Mouse (Mus musculus): Measurements from ENCODE around the gene Slc11a1. TPM values are rescaled to one million over a fixed set of nuclear protein-coding genes. Genes with fewer than 3 reads are reported as not detected.
A peak's percentile ranks its signal among the peaks of the same experiment; 100 is the strongest.

Gene Slc11a1
- total and polyA plus RNA-seq, 2 experiments, result 17.5 to 21.4 TPM

- peaks cover 4% of the 10 kb centered on the region; the same call in 1 of the 2 replicates for H3K4me1 ChIP-seq (ENCODE audit: control insufficient read depth, insufficient read depth, low read length)
- TF ChIP-seq POLR2A (IDR thresholded peaks at IDR 0.05; ENCODE audit: extremely low read depth, insufficient read depth, low read length) (no peak), CTCF (IDR thresholded peaks at IDR 0.05; ENCODE audit: low read depth, low read length) (no peak)
- no peak within 1 kb of the TSS for H3K4me3 ChIP-seq (ENCODE audit: insufficient read depth, low read depth, low read length)
- no peak within 1 kb of the TSS for H3K9ac ChIP-seq (ENCODE audit: low read depth, low read length)
- no peak within 1 kb of the TSS for H3K27ac ChIP-seq (replicated peaks; ENCODE audit: insufficient read depth, low read depth, low read length)
- no peaks in the 10 kb centered on the region for H3K27me3 ChIP-seq (ENCODE audit: control insufficient read depth, insufficient read depth, low read length)
- H3K79me2 ChIP-seq (ENCODE audit: control insufficient read depth, insufficient read depth, low read length), result no peaks in the 10 kb centered on the region
- 75% methylated on average over 15 of the region's 15 CpGs for WGBS
- no peak for DNase-seq (ENCODE audit: extremely low read depth, low read depth, low spot score)
- no peaks in the 10 kb centered on the region for H3K36me3 ChIP-seq (ENCODE audit: control insufficient read depth, insufficient read depth, low read length)
These were observed 33.9 kb downstream of the Slc11a1 start, which contains the start of gene Vil1 for GRCm38 (mm10) chr1:74408589-74409504. Gene Vil1, plus strand, starts transcription at chr1:74409376.

- Histone ChIP-seq H3K9ac (ENCODE audit: low read depth, low read length) (no peak overlapping the region), H3K27ac (replicated peaks; ENCODE audit: insufficient read depth, low read depth, low read length) (no peak overlapping the region), H3K27me3 (ENCODE audit: control insufficient read depth, insufficient read depth, low read length) (no peaks in the 10 kb centered on the region), H3K4me3 (ENCODE audit: insufficient read depth, low read depth, low read length) (no peak overlapping the region), H3K4me1 (ENCODE audit: control insufficient read depth, insufficient read depth, low read length) (no peaks in the 10 kb centered on the region), H3K36me3 (ENCODE audit: control insufficient read depth, insufficient read depth, low read length) (no peaks in the 10 kb centered on the region), H3K79me2 (ENCODE audit: control insufficient read depth, insufficient read depth, low read length) (no peaks in the 10 kb centered on the region)
- no peak for DNase-seq (ENCODE audit: extremely low read depth, low read depth, low spot score)
- WGBS, result 75% methylated on average over 2 of the region's 2 CpGs
- TF ChIP-seq CTCF (IDR thresholded peaks at IDR 0.05; ENCODE audit: low read depth, low read length) (no peak), POLR2A (IDR thresholded peaks at IDR 0.05; ENCODE audit: extremely low read depth, insufficient read depth, low read length) (no peak)
These were observed 36.8 kb downstream of the Slc11a1 start for GRCm38 (mm10) chr1:74411753-74412325.

GRCm38 (mm10) chr1:74412711-74413110 lies 37.7 kb downstream of the Slc11a1 start:
- 83% methylated on average over 8 of the region's 8 CpGs for WGBS
- TF ChIP-seq POLR2A (IDR thresholded peaks at IDR 0.05; ENCODE audit: extremely low read depth, insufficient read depth, low read length), result no peak
- DNase-seq (ENCODE audit: extremely low read depth, low read depth, low spot score), result no peak
- Histone ChIP-seq H3K36me3 (ENCODE audit: control insufficient read depth, insufficient read depth, low read length) (no peaks in the 10 kb centered on the region), H3K9ac (ENCODE audit: low read depth, low read length) (no peak overlapping the region), H3K27me3 (ENCODE audit: control insufficient read depth, insufficient read depth, low read length) (no peaks in the 10 kb centered on the region), H3K27ac (replicated peaks; ENCODE audit: insufficient read depth, low read depth, low read length) (no peak overlapping the region), H3K79me2 (ENCODE audit: control insufficient read depth, insufficient read depth, low read length) (no peaks in the 10 kb centered on the region), H3K4me1 (ENCODE audit: control insufficient read depth, insufficient read depth, low read length) (no peaks in the 10 kb centered on the region), H3K4me3 (ENCODE audit: insufficient read depth, low read depth, low read length) (no peak overlapping the region)

DNA sequence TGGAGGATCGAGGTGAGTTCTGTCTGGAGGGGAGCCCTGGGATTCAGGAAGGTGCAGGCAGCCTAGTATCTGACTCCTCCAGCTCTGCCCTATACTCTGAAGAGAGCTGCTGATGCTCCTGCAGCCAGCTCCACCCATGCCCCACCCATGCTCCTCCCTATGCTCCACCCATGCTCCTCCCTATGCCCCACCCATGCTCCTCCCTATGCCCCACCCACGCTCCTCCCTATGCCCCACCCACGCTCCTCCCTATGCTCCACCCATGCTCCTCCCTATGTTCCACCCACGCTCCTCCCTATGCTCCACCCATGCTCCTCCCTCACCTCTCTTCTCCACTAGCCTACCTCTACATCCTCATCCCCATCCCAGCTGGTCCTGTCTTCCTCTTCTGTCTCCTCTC lies 40.1 kb downstream of the Slc11a1 start:
- no peaks in the 10 kb centered on the region for H3K4me1 ChIP-seq (ENCODE audit: control insufficient read depth, insufficient read depth, low read length)

DNA sequence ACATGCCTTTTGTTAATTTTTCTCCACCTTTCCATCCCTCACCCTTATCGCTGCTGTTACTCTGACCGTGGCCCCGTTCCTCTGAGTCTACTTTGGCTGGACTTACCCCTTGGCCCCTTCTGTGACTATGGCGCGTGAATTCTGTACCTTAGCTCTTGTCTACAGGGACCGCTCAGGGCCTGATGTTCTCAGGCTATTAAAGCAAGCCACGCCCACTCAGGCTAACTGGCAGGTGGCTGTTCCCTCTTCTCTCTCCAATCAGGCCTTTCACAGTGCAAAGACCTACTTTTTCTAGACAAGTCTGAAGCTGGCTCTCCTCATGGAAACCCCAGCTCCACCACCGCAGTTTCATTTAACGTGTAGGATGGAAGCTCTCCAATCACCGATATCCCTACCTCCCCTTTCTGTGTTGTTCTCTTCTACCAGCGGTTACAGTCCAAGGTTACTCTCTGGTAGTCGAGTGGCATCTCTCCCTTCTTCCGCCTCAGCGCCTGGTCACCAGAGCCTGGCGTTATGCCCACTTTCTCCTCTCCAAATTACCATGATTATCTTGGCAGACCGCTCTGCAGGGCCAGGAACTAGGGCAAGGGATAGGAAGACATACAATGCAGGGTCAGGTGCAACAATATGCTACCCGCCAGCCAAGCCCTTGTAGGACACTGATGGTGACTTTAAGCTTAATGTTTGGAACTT lies 43.9 kb downstream of the Slc11a1 start:
- no peak overlapping the region for H3K9ac ChIP-seq (ENCODE audit: low read depth, low read length)
- no peak for DNase-seq (ENCODE audit: extremely low read depth, low read depth, low spot score)
- TF ChIP-seq CTCF (IDR thresholded peaks at IDR 0.05; ENCODE audit: low read depth, low read length) (no peak), POLR2A (IDR thresholded peaks at IDR 0.05; ENCODE audit: extremely low read depth, insufficient read depth, low read length) (no peak)
- no peaks in the 10 kb centered on the region for H3K27me3 ChIP-seq (ENCODE audit: control insufficient read depth, insufficient read depth, low read length)
- H3K27ac ChIP-seq (replicated peaks; ENCODE audit: insufficient read depth, low read depth, low read length), result no peak overlapping the region
- 71% methylated on average over 17 of the region's 17 CpGs for WGBS
- no peaks in the 10 kb centered on the region for H3K79me2 ChIP-seq (ENCODE audit: control insufficient read depth, insufficient read depth, low read length)
- no peaks in the 10 kb centered on the region for H3K4me1 ChIP-seq (ENCODE audit: control insufficient read depth, insufficient read depth, low read length)
- no peaks in the 10 kb centered on the region for H3K36me3 ChIP-seq (ENCODE audit: control insufficient read depth, insufficient read depth, low read length)
- H3K4me3 ChIP-seq (ENCODE audit: insufficient read depth, low read depth, low read length), result no peak overlapping the region

More for the DNA sequence above, 40.1 kb downstream of the Slc11a1 start:
- peak; percentile 76 for DNase-seq (ENCODE audit: extremely low read depth, low read depth, low spot score)
- Histone ChIP-seq H3K9ac (ENCODE audit: low read depth, low read length) (no peak overlapping the region), H3K36me3 (ENCODE audit: control insufficient read depth, insufficient read depth, low read length) (no peaks in the 10 kb centered on the region), H3K79me2 (ENCODE audit: control insufficient read depth, insufficient read depth, low read length) (no peaks in the 10 kb centered on the region), H3K27ac (replicated peaks; ENCODE audit: insufficient read depth, low read depth, low read length) (no peak overlapping the region), H3K4me3 (ENCODE audit: insufficient read depth, low read depth, low read length) (no peak overlapping the region), H3K27me3 (ENCODE audit: control insufficient read depth, insufficient read depth, low read length) (no peaks in the 10 kb centered on the region)
- WGBS, result 53% methylated on average over 4 of the region's 4 CpGs
- TF ChIP-seq CTCF (IDR thresholded peaks at IDR 0.05; ENCODE audit: low read depth, low read length) (no peak), POLR2A (IDR thresholded peaks at IDR 0.05; ENCODE audit: extremely low read depth, insufficient read depth, low read length) (no peak)
